Mouse (Mus musculus) neural tube, embryonic 14.5 days (tissue): ENCODE measurements around the gene Gphb5. TPM values are rescaled to one million over a fixed set of nuclear protein-coding genes. Genes with fewer than 3 reads are reported as not detected.

Source experiments
- ATAC-seq: fragments of 200-750 bp; cut with Nextera tagmentation; 2 replicates; pipeline ENCODE4 v1.8.0; 2017; ENCODE audit warnings: low read depth, mild to moderate bottlenecking, moderate TSS enrichment, moderate library complexity
- H3K27ac ChIP-seq: fragments of 300-500 bp; sonication (generic); 2 replicates; pipeline ENCODE4 v1.5.1; 2014; ENCODE audit warnings: low read depth, mild to moderate bottlenecking, control low read depth, low read length, moderate library complexity, mixed read lengths
- H3K27me3 ChIP-seq: fragments of 300-500 bp; sonication (generic); 2 replicates; pipeline ENCODE4 v1.6.1; 2014; ENCODE audit warnings: low read length; ENCODE audit not compliant: control insufficient read depth, insufficient read depth
- H3K36me3 ChIP-seq: fragments of 300-500 bp; sonication (generic); 2 replicates; pipeline ENCODE4 v1.6.1; 2014; ENCODE audit warnings: low read length, mixed read lengths; ENCODE audit not compliant: control insufficient read depth, insufficient read depth
- H3K4me1 ChIP-seq: fragments of 300-500 bp; sonication (generic); 2 replicates; pipeline ENCODE4 v1.6.1; 2014; ENCODE audit warnings: low read length; ENCODE audit not compliant: control insufficient read depth, insufficient read depth
- H3K4me2 ChIP-seq: fragments of 300-500 bp; sonication (generic); 2 replicates; pipeline ENCODE4 v1.6.1; 2014; ENCODE audit warnings: mild to moderate bottlenecking, low read depth, low read length, control low read depth
- H3K4me3 ChIP-seq: fragments of 300-500 bp; sonication (generic); 2 replicates; pipeline ENCODE4 v1.5.1; 2014; ENCODE audit warnings: low read depth, low read length, control low read depth, mixed read lengths
- H3K9ac ChIP-seq: fragments of 300-500 bp; sonication (generic); replicated peaks from 2 replicates; pipeline ENCODE4 v1.6.1; 2014; ENCODE audit warnings: low read depth, mild to moderate bottlenecking, control low read depth, low read length, mixed read lengths
- H3K9me3 ChIP-seq: fragments of 300-500 bp; sonication (generic); 2 replicates; pipeline ENCODE4 v1.6.1; 2016; ENCODE audit warnings: low read length; ENCODE audit not compliant: control insufficient read depth
- WGBS: fragments of 180-500 bp; shearing (Covaris S2); extraction: QIAGEN DNeasy Blood & Tissue Kit; methylation state at CpG from one replicate; pipeline ENCODE4 v1.1.7; 2014; 5-methylcytosine and 5-hydroxymethylcytosine counted together
- polyA plus RNA-seq: library from polyadenylated mRNA; unstranded; fragments of >200 nt; fragmentation: Nextera tagmentation; extraction: Ambion mirVana; gene quantifications from 2 replicates; pipeline ENCODE4 v1.2.1, GENCODE M21; 2014

The Gphb5 gene
- polyA plus RNA-seq, 1 experiment from 2014 or later, result not detected

DNA sequence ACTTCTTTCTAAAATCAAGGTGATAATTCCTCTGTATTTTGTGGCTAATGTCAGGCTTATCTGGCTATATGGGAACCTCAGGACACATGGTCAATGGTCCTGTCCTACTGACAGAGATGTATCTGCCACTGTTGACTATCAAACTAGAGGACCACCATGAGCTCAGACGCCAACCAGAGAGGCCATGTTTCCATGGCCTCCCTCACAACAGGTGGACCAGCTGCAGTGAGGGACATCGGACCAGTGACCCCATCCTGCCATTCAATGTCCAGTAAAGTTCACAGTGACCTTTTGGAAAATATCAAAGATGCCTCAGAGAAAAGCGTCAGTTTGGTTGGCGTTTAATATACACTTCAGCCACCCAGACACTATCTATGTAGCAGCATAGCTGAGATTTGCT lies 52.2 kb downstream of the Gphb5 start:
- no peak overlapping the region for H3K27ac ChIP-seq
- H3K4me1 ChIP-seq, result no peaks in the 10 kb centered on the region
- WGBS, result 95% methylated on average over 4 of the region's 4 CpGs
- no peak overlapping the region for H3K4me3 ChIP-seq
- H3K36me3 ChIP-seq, result no peaks in the 10 kb centered on the region
- H3K27me3 ChIP-seq, result no peaks in the 10 kb centered on the region
- ATAC-seq, result no peak
- H3K9ac ChIP-seq, result no peak overlapping the region
- no peaks in the 10 kb centered on the region for H3K9me3 ChIP-seq
- no peak overlapping the region for H3K4me2 ChIP-seq

DNA sequence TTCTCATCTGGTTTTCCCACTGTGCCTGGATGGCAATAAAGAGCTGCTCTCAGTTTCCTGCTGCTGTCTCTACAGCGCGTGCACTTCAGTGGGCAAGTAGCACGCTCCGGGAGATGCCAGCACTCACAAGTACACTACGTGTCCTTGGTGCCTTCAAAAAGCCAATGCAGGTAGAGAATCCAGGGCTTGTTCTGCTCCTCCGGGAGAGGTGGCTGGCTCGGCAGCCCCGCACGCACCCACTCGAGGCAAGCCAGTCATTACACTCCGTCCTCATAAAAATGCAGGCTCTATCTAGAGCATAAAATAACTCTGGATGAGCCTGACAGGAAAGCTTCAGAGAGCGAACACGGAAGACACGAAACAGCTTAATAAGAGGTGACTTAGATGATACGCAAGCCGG lies 54.1 kb downstream of the Gphb5 start:
- 71% methylated on average over 16 of the region's 16 CpGs for WGBS
- Histone ChIP-seq H3K9me3 (no peaks in the 10 kb centered on the region), H3K4me3 (no peak overlapping the region), H3K27me3 (no peaks in the 10 kb centered on the region), H3K4me1 (no peaks in the 10 kb centered on the region), H3K9ac (no peak overlapping the region), H3K4me2 (no peak overlapping the region), H3K36me3 (no peaks in the 10 kb centered on the region), H3K27ac (peak overlapping the region; percentile 23; the same call in 1 of the 2 replicates)
- ATAC-seq, result 0 out of 2 replicates have a peak, but pooled peaks have one; percentile 56

Other genes starting within 250 kb of the Gphb5 start
- 4.4 and 6.3 TPM in 2 replicates for gene Kcnh5, start 239.4 kb downstream of the Gphb5 start, polyA plus RNA-seq
- 9.1 and 23.4 TPM in 2 replicates for gene Rhoj, start 108.5 kb downstream of the Gphb5 start, polyA plus RNA-seq
- gene Ppp2r5e, start 179.5 kb upstream of the Gphb5 start, polyA plus RNA-seq, result 24.2 and 25.7 TPM in 2 replicates